Mouse (Mus musculus): ENCODE measurements around the gene Rab11fip4.

The Rab11fip4 gene

DNA sequence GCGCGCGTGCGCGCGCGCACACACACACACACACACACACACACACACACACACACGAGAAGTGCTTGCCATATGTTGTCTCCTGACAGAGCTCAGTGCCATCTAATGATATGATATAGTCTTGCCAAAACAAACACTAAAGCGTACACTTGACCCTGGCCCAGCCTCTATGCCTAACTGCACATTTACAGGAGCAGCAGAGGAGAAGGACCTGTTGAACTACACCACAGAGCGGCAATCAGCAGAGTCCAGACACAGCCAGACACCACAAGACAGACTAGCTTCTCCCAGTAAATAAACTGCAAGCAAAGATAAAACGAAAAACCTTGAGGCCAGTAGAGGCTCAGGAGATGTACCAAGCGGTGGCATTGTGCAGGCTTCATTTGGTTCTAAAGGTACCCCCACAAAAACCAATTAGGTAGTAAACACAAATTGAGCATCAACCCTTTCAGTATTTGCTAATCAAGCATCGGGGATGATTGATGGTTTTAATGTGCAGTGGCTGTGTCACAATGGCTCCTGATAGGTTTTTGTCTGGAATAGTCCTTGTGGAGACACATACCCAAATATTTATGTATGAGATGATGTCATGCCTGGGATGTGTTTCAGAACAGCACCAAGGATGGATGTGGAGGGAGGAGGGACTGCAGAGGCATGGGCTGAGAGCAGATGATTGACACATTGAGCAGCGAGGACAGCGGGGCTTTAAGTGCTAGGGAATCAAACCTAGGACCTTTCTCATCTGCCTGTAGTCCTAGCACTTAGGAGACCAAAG lies 145.4 kb downstream of the Rab11fip4 start:
- no peak for DNase-seq (ENCODE audit: low spot score in 2 of 2)

DNA sequence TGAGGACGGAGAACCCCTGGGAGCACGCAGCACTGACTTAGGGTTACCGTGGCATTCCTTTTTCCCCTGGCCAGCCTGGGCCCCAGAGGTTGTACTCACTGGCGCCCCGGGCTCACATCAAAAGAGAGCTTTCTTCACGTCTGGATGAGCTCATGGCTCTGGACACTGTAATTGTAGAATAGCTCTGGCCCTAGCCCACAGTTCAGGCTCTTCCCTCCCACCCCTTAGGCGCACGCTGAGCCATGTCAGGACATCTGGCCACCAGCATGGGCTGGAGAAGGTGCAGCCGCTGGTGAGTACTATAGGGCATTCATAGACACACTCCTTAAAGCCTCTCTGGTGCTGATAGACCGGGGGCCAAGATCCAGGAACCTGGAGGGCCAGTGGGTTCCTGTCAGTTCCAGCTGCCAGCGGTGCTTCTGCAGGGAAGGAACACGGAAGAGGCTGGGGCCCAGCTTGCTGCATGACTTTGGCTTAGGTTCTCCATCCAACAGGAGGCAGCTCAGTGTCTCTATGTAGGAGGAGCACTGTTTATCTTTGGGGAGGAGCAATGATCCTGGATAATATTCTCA lies 146.2 kb downstream of the Rab11fip4 start:
- no peak for DNase-seq (ENCODE audit: low spot score in 2 of 2)

DNA sequence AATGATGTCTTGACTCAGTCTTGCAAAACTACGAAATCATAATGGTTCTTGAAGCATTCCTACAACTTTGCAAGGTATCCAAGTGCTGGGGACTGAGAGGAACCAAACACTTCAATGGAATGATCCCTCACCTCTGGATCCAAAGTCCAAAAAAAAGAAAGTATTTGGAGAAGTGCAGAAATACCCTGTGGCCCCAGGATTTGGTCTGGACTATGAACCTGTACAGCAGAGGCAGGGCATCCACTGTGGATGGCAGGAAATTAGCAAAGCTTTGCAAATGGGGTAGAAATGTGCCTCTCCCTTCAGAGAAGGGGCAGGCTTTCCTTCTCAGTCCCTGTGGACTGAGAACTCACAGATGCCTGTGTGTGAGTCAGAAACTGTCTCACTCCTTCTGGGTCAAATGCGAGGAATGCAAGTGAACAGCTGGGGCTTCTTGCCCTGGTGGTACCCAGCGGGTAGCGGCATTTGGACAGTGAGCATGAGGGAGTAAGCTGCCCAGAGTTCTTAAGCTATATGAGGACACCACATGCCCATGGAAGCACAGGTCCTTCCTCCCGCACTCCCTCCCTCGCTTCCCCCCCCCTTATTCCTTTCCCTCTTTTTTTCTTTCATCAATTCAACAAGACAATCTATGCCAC lies 147.0 kb downstream of the Rab11fip4 start:
- no peak for DNase-seq (ENCODE audit: low spot score in 2 of 2)

GRCm38 (mm10) chr11:79738725-79739558 lies 147.9 kb downstream of the Rab11fip4 start:
- DNase-seq (ENCODE audit: low spot score in 2 of 2): peak in 1 of 2 experiments; percentile 18

- no peak for DNase-seq (ENCODE audit: low spot score in 2 of 2)
Measured at GRCm38 (mm10) chr11:79740740-79741512, 149.9 kb downstream of the Rab11fip4 start.

DNA sequence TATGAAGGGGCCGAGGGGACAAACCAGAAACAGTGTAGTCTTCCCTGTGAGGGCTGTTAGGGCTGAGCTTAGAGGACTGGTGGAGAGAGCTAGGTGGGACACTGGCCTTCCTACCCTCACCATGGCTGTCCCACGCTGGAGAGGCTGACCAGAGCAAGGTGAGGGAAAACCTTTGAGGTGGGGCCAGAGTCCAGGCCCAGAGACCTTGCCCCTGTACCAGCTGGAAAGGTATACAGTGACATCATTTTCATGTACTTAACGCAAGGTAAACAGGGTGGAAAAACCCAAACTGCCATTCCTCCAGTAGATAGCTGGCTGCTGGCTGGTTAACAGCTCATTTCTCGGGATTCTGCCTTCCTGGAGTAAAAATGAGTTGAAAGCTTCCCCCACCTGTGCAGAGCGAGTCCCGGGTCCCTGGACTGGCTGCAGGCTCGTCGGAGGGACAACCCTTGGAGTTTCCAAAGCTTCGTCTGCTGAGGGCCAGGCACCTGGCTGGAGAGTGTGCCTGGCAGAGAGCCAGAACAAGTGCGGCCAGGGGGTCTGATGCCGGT lies 155.6 kb downstream of the Rab11fip4 start:
- no peak for DNase-seq (ENCODE audit: low spot score in 2 of 2)
